Mouse (Mus musculus): ENCODE results near the gene Mllt10. TPM values are rescaled to one million over a fixed set of nuclear protein-coding genes. Genes with fewer than 3 reads are reported as not detected.

Mllt10 gene
- polyA plus RNA-seq, 2 experiments: 14.4 to 16.4 TPM

- no peak overlapping the region for H3K9ac ChIP-seq (replicated peaks)
- peaks cover 86% of the 10 kb centered on the region for H3K27me3 ChIP-seq (ENCODE audit: control insufficient read depth, insufficient read depth, low read length)
- ATAC-seq (ENCODE audit: insufficient read depth): no peak
- DNase-seq (ENCODE audit: low read depth in 3 of 3, low spot score in 3 of 3): no peak
- no peaks in the 10 kb centered on the region for H3K36me3 ChIP-seq (replicated peaks; ENCODE audit: control insufficient read depth, insufficient read depth, low read depth)
- no peak overlapping the region for H3K4me2 ChIP-seq (ENCODE audit: low read depth)
- WGBS (ENCODE audit: insufficient replicate concordance): 61% methylated on average over 8 of the region's 8 CpGs
- no peak for TF ChIP-seq CTCF (IDR thresholded peaks at IDR 0.05; ENCODE audit: low read depth)
- no peak for TF ChIP-seq EP300 (IDR thresholded peaks at IDR 0.05; ENCODE audit: low read depth)
- H3K9me3 ChIP-seq (ENCODE audit: control insufficient read depth, low read length): no peaks in the 10 kb centered on the region
- peaks cover 4 to 7% of the 10 kb centered on the region in 2 experiments for H3K4me1 ChIP-seq (replicated peaks; ENCODE audit: control insufficient read depth in 2 of 2, insufficient read depth in 2 of 2, low read length in 1 of 2)
- no peak overlapping the region for H3K4me3 ChIP-seq (ENCODE audit: insufficient read depth in 1 of 2, low read depth in 2 of 2, low read length in 2 of 2)
- no peak overlapping the region for H3K27ac ChIP-seq
Observed at GRCm38 (mm10) chr2:18030581-18030980, 24.5 kb upstream of the Mllt10 start.

- WGBS (ENCODE audit: insufficient replicate concordance): 5% methylated on average over 26 of the region's 26 CpGs
- H3K4me3 ChIP-seq (ENCODE audit: insufficient read depth in 1 of 2, low read depth in 2 of 2, low read length in 2 of 2): peak overlapping the region; percentile 33 to 42
Observed at GRCm38 (mm10) chr2:18031271-18031821, 23.7 kb upstream of the Mllt10 start.

GRCm38 (mm10) chr2:18031831-18032537, 23.1 kb upstream of the Mllt10 start:
- Histone ChIP-seq H3K27me3 (ENCODE audit: control insufficient read depth, insufficient read depth, low read length) (peaks cover 74% of the 10 kb centered on the region), H3K4me1 (replicated peaks; ENCODE audit: control insufficient read depth in 2 of 2, insufficient read depth in 2 of 2, low read length in 1 of 2) (peaks cover 2 to 5% of the 10 kb centered on the region in 2 experiments), H3K9ac (replicated peaks) (peak overlapping the region; percentile 29; the same call in 1 of the 2 replicates), H3K9me3 (ENCODE audit: control insufficient read depth, low read length) (no peaks in the 10 kb centered on the region), H3K36me3 (replicated peaks; ENCODE audit: control insufficient read depth, insufficient read depth, low read depth) (no peaks in the 10 kb centered on the region), H3K4me2 (ENCODE audit: low read depth) (peak overlapping the region; percentile 63), H3K27ac (no peak overlapping the region), H3K4me3 (ENCODE audit: insufficient read depth in 1 of 2, low read depth in 2 of 2, low read length in 2 of 2) (peak overlapping the region; percentile 33 to 42; a peak in 3 of 4 replicates)
- no peak for DNase-seq (ENCODE audit: low read depth in 3 of 3, low spot score in 3 of 3)
- TF ChIP-seq CTCF (IDR thresholded peaks at IDR 0.05; ENCODE audit: low read depth) (no peak), EP300 (IDR thresholded peaks at IDR 0.05; ENCODE audit: low read depth) (no peak)
- WGBS (ENCODE audit: insufficient replicate concordance): 7% methylated on average over 33 of the region's 34 CpGs
- ATAC-seq (ENCODE audit: insufficient read depth): no peak

More at GRCm38 (mm10) chr2:18031271-18031821, 23.7 kb upstream of the Mllt10 start:
- Histone ChIP-seq H3K9me3 (ENCODE audit: control insufficient read depth, low read length) (no peaks in the 10 kb centered on the region), H3K36me3 (replicated peaks; ENCODE audit: control insufficient read depth, insufficient read depth, low read depth) (no peaks in the 10 kb centered on the region), H3K4me1 (replicated peaks; ENCODE audit: control insufficient read depth in 2 of 2, insufficient read depth in 2 of 2, low read length in 1 of 2) (peaks cover 4 to 7% of the 10 kb centered on the region in 2 experiments), H3K9ac (replicated peaks) (peak overlapping the region; percentile 23; the same call in 1 of the 2 replicates), H3K27me3 (ENCODE audit: control insufficient read depth, insufficient read depth, low read length) (peaks cover 80% of the 10 kb centered on the region), H3K27ac (no peak overlapping the region), H3K4me2 (ENCODE audit: low read depth) (peak overlapping the region; percentile 63)
- ATAC-seq (ENCODE audit: insufficient read depth) (no peak), DNase-seq (ENCODE audit: low read depth in 3 of 3, low spot score in 3 of 3) (no peak)
- no peak for TF ChIP-seq EP300 (IDR thresholded peaks at IDR 0.05; ENCODE audit: low read depth)
- TF ChIP-seq CTCF (IDR thresholded peaks at IDR 0.05; ENCODE audit: low read depth): no peak

GRCm38 (mm10) chr2:18032538-18032895, 22.5 kb upstream of the Mllt10 start:
- H3K9me3 ChIP-seq (ENCODE audit: control insufficient read depth, low read length): no peaks in the 10 kb centered on the region
- ATAC-seq (ENCODE audit: insufficient read depth) (no peak), DNase-seq (ENCODE audit: low read depth in 3 of 3, low spot score in 3 of 3) (no peak)
- H3K27ac ChIP-seq: no peak overlapping the region
- H3K27me3 ChIP-seq (ENCODE audit: control insufficient read depth, insufficient read depth, low read length): peaks cover 77% of the 10 kb centered on the region
- WGBS (ENCODE audit: insufficient replicate concordance): 66% methylated on average over 5 of the region's 5 CpGs
- H3K9ac ChIP-seq (replicated peaks): no peak overlapping the region
- 0 out of 4 replicates have a peak, but pooled peaks cover 0 to 3% of the 10 kb centered on the region in 2 experiments for H3K4me1 ChIP-seq (replicated peaks; ENCODE audit: control insufficient read depth in 2 of 2, insufficient read depth in 2 of 2, low read length in 1 of 2)
- no peak for TF ChIP-seq EP300 (IDR thresholded peaks at IDR 0.05; ENCODE audit: low read depth)
- TF ChIP-seq CTCF (IDR thresholded peaks at IDR 0.05; ENCODE audit: low read depth): no peak
- no peaks in the 10 kb centered on the region for H3K36me3 ChIP-seq (replicated peaks; ENCODE audit: control insufficient read depth, insufficient read depth, low read depth)
- H3K4me3 ChIP-seq (ENCODE audit: insufficient read depth in 1 of 2, low read depth in 2 of 2, low read length in 2 of 2): no peak overlapping the region
- H3K4me2 ChIP-seq (ENCODE audit: low read depth): peak overlapping the region; percentile 63; the same call in 1 of the 2 replicates

Measured in liver, embryonic 14.5 days (tissue).